Mouse (Mus musculus) liver, embryonic 11.5 days (tissue): Measurements from ENCODE around the gene Casr. TPM values are rescaled to one million over a fixed set of nuclear protein-coding genes. Genes with fewer than 3 reads are reported as not detected.

Experiments
- ATAC-seq: fragments of 200-750 bp; cut with Nextera tagmentation; replicated peaks from 2 replicates; pipeline ENCODE4 v1.8.0; 2017; ENCODE audit warnings: moderate number of reproducible peaks, mild to moderate bottlenecking, moderate TSS enrichment, moderate library complexity; ENCODE audit not compliant: low FRiP score
- DNase-seq: peaks from one replicate; pipeline ENCODE4 v3.0.0-alpha.2; 2017; ENCODE audit warnings: low spot score
- H3K27ac ChIP-seq: fragments of 300-500 bp; sonication (generic); 2 replicates; pipeline ENCODE4 v1.5.1; 2014; ENCODE audit warnings: mild to moderate bottlenecking, low read depth, low read length, control low read depth
- H3K27me3 ChIP-seq: fragments of 300-500 bp; sonication (generic); replicated peaks from 2 replicates; pipeline ENCODE4 v1.6.1; 2014; ENCODE audit warnings: low read length, mixed read lengths; ENCODE audit not compliant: control insufficient read depth, insufficient read depth
- H3K36me3 ChIP-seq: fragments of 300-500 bp; sonication (generic); 2 replicates; pipeline ENCODE4 v1.6.1; 2014; ENCODE audit warnings: mild to moderate bottlenecking, low read length, moderate library complexity, mixed read lengths; ENCODE audit not compliant: control insufficient read depth, insufficient read depth
- H3K4me1 ChIP-seq: fragments of 300-500 bp; sonication (generic); replicated peaks from 2 replicates; pipeline ENCODE4 v1.6.1; 2014; ENCODE audit warnings: low read length, mixed read lengths; ENCODE audit not compliant: control insufficient read depth, insufficient read depth
- H3K4me2 ChIP-seq: fragments of 300-500 bp; sonication (generic); 2 replicates; pipeline ENCODE4 v1.6.1; 2014; ENCODE audit warnings: mild to moderate bottlenecking, control low read depth, moderate library complexity
- H3K4me3 ChIP-seq: fragments of 300-500 bp; sonication (generic); 2 replicates; pipeline ENCODE4 v1.5.1; 2014; ENCODE audit warnings: low read depth, low read length, control low read depth
- H3K9ac ChIP-seq: fragments of 300-500 bp; sonication (generic); 2 replicates; pipeline ENCODE4 v1.6.1; 2014; ENCODE audit warnings: low read depth, low read length, control low read depth
- H3K9me3 ChIP-seq: fragments of 300-500 bp; sonication (generic); 2 replicates; pipeline ENCODE4 v1.6.1; 2016; ENCODE audit warnings: low read length, inconsistent platforms, mixed read lengths; ENCODE audit not compliant: control insufficient read depth
- WGBS: fragments of 180-500 bp; shearing (Covaris S2); extraction: QIAGEN DNeasy Blood & Tissue Kit; methylation state at CpG from one replicate; pipeline ENCODE4 v1.1.7; 2014; 5-methylcytosine and 5-hydroxymethylcytosine counted together
- polyA plus RNA-seq: library from polyadenylated mRNA; unstranded; fragments of >200 nt; fragmentation: Nextera tagmentation; extraction: Ambion mirVana; gene quantifications from 2 replicates; pipeline ENCODE4 v1.2.1, GENCODE M21; 2014

Gene Casr
- polyA plus RNA-seq, 1 experiment from 2014 or later = 0.04 TPM

- Histone ChIP-seq H3K9me3 (no peaks in the 10 kb centered on the region), H3K4me2 (no peak overlapping the region), H3K27ac (no peak overlapping the region), H3K4me1 (no peaks in the 10 kb centered on the region), H3K36me3 (no peaks in the 10 kb centered on the region), H3K4me3 (no peak overlapping the region), H3K9ac (no peak overlapping the region), H3K27me3 (no peaks in the 10 kb centered on the region)
- DNase-seq (no peak), ATAC-seq (no peak)
- WGBS = 86% methylated on average over 9 of the region's 9 CpGs
Observed at GRCm38 (mm10) chr16:36469367-36469766, 92.6 kb downstream of the Casr start.

- Histone ChIP-seq H3K4me2 (no peak overlapping the region), H3K4me1 (no peaks in the 10 kb centered on the region), H3K9me3 (no peaks in the 10 kb centered on the region), H3K9ac (no peak overlapping the region), H3K27me3 (no peaks in the 10 kb centered on the region), H3K36me3 (no peaks in the 10 kb centered on the region), H3K27ac (no peak overlapping the region), H3K4me3 (no peak overlapping the region)
- 68% methylated on average over 4 of the region's 4 CpGs for WGBS
- DNase-seq (no peak), ATAC-seq (no peak)
Observed at GRCm38 (mm10) chr16:36468862-36469261, 93.1 kb downstream of the Casr start.

- Histone ChIP-seq H3K36me3 (no peaks in the 10 kb centered on the region), H3K27me3 (no peaks in the 10 kb centered on the region), H3K9me3 (no peaks in the 10 kb centered on the region), H3K4me2 (no peak overlapping the region), H3K4me1 (no peaks in the 10 kb centered on the region), H3K27ac (no peak overlapping the region), H3K9ac (no peak overlapping the region), H3K4me3 (no peak overlapping the region)
- no peak for DNase-seq
- 64% methylated on average over 2 of the region's 2 CpGs for WGBS
- ATAC-seq = no peak
Observed at GRCm38 (mm10) chr16:36467936-36468335, 94.0 kb downstream of the Casr start.

- H3K4me2 ChIP-seq = no peak overlapping the region
- H3K27me3 ChIP-seq = no peaks in the 10 kb centered on the region
- H3K27ac ChIP-seq = no peak overlapping the region
- DNase-seq (no peak), ATAC-seq (no peak)
- 79% methylated on average over 3 of the region's 3 CpGs for WGBS
- no peak overlapping the region for H3K9ac ChIP-seq
- no peaks in the 10 kb centered on the region for H3K4me1 ChIP-seq
- H3K9me3 ChIP-seq = no peaks in the 10 kb centered on the region
- no peaks in the 10 kb centered on the region for H3K36me3 ChIP-seq
- no peak overlapping the region for H3K4me3 ChIP-seq
Observed at GRCm38 (mm10) chr16:36465436-36465835, 96.5 kb downstream of the Casr start.

GRCm38 (mm10) chr16:36464076-36464475 lies 97.9 kb downstream of the Casr start:
- WGBS = 77% methylated on average over 4 of the region's 4 CpGs
- ATAC-seq (no peak), DNase-seq (no peak)
- Histone ChIP-seq H3K36me3 (no peaks in the 10 kb centered on the region), H3K9ac (no peak overlapping the region), H3K4me2 (no peak overlapping the region), H3K27me3 (no peaks in the 10 kb centered on the region), H3K9me3 (no peaks in the 10 kb centered on the region), H3K4me1 (no peaks in the 10 kb centered on the region), H3K27ac (no peak overlapping the region), H3K4me3 (no peak overlapping the region)

GRCm38 (mm10) chr16:36460426-36460825 lies 101.5 kb downstream of the Casr start:
- no peak overlapping the region for H3K9ac ChIP-seq
- H3K27ac ChIP-seq = no peak overlapping the region
- DNase-seq = no peak
- no peak overlapping the region for H3K4me3 ChIP-seq
- no peak overlapping the region for H3K4me2 ChIP-seq
- WGBS = 57% methylated on average over 2 of the region's 2 CpGs
- no peak for ATAC-seq
- H3K27me3 ChIP-seq = no peaks in the 10 kb centered on the region
- H3K4me1 ChIP-seq = no peaks in the 10 kb centered on the region
- H3K9me3 ChIP-seq = no peaks in the 10 kb centered on the region
- H3K36me3 ChIP-seq = no peaks in the 10 kb centered on the region

GRCm38 (mm10) chr16:36455342-36455802 lies 106.6 kb downstream of the Casr start, which contains the start of gene Stfa3:
TSS of gene Stfa3 (minus strand) at chr16:36455392.
- WGBS = 79% methylated on average over 4 of the region's 4 CpGs
- no peak within 1 kb of the TSS for H3K4me2 ChIP-seq
- DNase-seq = no peak
- no peaks in the 10 kb centered on the region for H3K36me3 ChIP-seq
- H3K9me3 ChIP-seq = no peaks in the 10 kb centered on the region
- H3K4me3 ChIP-seq = no peak within 1 kb of the TSS
- no peak within 1 kb of the TSS for H3K9ac ChIP-seq
- no peak for ATAC-seq
- H3K27me3 ChIP-seq = no peaks in the 10 kb centered on the region
- H3K4me1 ChIP-seq = no peaks in the 10 kb centered on the region
- H3K27ac ChIP-seq = no peak within 1 kb of the TSS

Other genes with a start within 250 kb of the Casr start
- not detected in 2 replicates for gene BC117090, start 227.8 kb downstream of the Casr start, polyA plus RNA-seq
- 45.0 and 59.4 TPM in 2 replicates for gene BC100530, start 194.4 kb downstream of the Casr start, polyA plus RNA-seq
- gene Stfa2, start 153.7 kb downstream of the Casr start, polyA plus RNA-seq = 1.6 and 2.3 TPM in 2 replicates
- gene Stfa3, start 106.7 kb downstream of the Casr start, polyA plus RNA-seq = 4.7 and 7.4 TPM in 2 replicates
- 4.5 and 4.6 TPM in 2 replicates for gene Cd86, start 103.9 kb upstream of the Casr start, polyA plus RNA-seq
- 0.05 TPM in 1 of 2 replicates, not detected in the other for gene Ildr1, start 131.8 kb upstream of the Casr start, polyA plus RNA-seq
- 1.2 and 2.9 TPM in 2 replicates for gene Slc15a2, start 222.8 kb upstream of the Casr start, polyA plus RNA-seq